Mouse (Mus musculus) brain, embryonic 18.5 days (tissue): ENCODE results near the gene Gdpd3.

ENCODE experiments used
- DNase-seq: peaks from one replicate; pipeline ENCODE4 v3.0.0-alpha.2; 2012; ENCODE audit warnings: low read depth, low spot score

Gene Gdpd3

DNA sequence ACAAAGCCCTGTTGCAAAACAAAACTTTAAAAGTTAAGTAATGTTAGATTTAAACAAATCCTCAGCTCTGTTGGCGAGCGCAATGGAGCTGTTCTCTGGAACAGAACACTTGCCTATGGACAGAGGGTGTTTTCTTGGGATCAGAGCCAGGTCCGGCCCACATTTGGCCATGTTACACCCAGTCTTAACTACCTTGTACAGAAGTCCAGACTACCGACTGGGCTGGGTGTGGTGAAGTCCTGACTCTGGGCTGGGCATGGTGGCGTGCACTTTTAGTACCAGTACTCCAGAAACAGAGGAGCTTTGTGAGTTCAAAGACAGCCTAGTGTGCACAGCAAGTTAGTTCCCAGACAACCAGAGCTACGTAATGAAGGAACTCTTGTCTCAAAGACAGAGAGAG is 40.8 kb downstream of the Gdpd3 start:
- no peak for DNase-seq

DNA sequence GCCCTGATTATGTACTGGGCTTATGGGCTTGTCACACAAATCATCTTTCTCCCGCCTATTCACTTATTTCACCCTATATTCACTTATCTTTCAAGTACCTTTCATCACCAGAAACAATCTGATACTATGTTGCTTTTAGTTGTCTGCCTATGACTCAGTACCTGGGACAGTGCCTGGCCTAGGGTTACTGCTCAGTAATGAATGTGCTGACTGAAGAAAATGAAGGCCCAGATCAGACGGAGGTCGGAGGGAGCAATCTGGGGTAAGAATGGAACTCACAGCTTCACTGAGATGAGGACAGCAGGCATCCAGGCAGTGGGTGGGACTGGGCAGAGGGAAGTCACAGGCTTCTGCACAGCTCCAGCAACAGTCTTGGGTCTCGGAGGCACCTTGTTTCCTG is 41.3 kb downstream of the Gdpd3 start:
- no peak for DNase-seq

DNA sequence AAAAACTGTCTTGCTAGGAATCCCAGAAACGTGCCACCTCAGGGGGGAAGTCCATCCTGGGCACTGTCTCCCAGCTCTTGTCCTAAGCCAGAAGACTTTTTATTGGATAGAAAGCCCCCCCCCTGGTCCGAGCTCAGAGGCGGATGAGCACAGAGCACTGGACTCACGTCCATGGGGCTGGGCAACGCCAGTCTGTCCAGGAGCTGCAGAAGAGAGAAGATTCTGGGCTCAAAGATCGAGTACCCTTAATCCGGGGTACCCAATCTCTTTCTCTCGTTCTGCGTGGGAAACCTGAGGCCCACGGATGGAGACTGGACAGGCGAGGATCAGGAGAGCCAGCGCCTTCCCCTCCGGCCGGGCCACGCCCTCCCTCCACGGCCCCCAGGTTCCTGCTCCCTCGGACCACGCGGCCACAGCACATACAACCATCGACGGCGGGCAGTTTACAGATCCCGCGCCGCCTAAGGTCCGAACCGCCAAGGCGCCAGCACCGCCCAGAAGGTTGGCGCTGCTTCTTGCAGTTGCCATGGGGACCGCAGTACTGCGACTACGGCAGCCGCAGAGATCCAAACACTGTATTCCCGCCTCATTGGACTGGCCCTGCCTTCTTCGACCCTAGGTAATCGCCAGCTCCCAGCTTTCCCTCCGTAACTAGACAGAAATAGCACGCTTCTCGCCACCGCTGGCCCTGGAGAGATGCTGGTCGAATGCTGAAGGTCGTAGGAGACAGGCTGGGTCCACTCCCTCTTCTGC is 42.7 kb downstream of the Gdpd3 start:
- DNase-seq = no peak

DNA sequence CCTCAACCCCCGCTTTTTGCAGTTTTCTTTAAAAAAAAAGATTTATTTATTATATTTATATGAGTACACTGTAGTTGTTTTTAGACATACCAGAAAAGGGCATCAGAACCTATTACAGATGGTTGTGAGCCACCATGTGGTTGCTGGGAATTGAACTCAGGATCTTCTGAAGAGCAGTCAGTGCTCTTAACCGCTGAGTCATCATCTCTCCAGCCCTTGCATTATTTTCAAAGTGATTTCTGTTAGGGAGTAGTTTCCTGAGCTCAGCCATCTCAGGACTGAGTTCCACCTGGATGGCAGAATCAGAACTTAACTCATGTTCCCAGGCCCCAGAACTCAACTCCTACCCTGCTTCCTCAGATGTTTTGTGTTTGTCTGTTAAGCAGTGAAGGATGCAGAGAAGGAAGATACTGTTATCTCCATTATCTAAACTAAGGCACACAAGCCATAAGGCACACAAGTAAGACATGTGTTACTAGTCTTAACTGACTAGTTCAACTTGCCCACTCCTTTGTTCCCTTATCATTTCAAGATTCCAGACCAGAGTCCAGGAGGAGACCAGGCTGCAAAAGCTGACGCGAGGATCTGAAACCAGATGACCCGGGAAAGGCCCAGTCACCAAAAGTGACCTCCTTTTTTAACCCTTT is 43.7 kb downstream of the Gdpd3 start:
- no peak for DNase-seq

DNA sequence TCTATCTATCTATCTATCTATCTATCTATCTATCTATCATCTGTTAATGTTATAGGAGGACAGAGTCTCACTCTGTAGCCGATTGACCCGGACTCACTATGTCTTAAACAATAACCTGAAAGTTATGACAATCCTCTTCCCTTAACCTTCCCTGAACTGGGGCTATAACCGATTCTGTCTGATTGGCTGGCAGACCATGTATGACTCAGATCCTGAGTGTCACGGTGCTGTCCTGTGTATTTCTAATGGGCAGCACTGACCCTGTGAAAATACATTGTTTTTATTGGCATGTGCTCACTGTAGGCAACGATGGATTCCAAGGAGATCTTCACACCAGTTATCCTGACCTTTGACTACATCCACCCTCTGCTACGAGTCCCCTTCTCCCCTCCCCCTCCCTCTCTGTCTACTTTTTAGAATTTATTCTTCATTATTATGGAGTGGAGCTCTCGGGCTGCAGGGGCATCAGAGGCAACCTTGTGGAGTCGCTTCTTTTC is 49.6 kb downstream of the Gdpd3 start:
- no peak for DNase-seq

DNA sequence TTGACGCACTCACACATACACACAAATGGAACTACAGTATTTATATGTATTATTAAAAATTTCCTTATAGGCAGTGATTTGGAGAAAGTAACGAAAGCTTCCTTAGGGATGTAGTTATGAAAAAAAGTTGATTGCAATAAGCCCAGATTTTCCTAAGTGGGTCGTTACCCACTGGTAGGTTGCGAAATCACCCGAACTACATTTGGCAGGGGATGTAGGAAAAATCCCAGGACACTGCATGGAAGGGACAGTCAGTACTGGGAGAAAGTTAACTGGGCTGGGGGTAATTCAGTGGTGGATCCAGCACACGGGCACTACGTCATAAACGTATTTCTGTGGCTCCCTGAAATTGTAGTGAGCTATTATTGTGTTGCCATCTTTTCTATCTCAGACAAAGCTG is 50.4 kb downstream of the Gdpd3 start:
- DNase-seq = no peak

DNA sequence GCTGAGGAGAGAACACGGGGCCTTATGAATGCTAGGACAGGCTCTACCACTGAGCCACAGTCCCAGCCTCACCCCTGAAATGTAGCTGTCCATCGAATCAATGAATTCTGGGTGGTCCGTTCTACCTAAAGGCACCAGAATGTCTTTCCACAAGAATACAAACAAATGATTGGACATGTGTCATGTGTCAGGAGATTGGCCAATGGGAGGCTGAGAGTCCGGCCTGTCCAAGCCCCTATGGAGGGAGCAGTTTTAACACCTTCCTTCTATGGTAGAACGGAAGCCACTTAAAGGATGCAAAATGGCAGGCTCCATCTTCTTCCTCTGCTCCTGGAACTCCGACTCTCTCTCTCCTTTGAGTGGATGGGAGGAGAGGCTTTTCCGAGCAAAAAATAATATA is 51.5 kb downstream of the Gdpd3 start:
- DNase-seq = no peak

DNA sequence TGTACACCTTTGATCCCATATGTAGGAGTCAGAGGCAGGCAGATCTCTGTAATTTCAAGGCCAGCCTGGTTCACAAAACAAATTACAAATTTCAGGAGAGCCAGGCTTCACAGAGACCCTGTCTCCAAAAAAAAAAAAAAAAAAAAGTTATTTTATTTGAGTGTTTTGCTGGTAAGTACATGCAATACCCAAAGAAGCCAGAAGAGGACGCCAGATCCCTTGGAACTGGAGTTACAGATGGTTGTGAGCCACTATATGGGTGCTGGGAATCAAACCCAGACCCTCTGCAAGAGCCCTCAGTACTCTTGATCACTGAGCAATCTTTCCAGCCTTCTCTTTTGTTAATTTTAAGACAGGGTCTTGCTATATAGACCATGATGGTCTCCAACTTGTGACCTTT is 52.7 kb downstream of the Gdpd3 start:
- DNase-seq = no peak

DNA sequence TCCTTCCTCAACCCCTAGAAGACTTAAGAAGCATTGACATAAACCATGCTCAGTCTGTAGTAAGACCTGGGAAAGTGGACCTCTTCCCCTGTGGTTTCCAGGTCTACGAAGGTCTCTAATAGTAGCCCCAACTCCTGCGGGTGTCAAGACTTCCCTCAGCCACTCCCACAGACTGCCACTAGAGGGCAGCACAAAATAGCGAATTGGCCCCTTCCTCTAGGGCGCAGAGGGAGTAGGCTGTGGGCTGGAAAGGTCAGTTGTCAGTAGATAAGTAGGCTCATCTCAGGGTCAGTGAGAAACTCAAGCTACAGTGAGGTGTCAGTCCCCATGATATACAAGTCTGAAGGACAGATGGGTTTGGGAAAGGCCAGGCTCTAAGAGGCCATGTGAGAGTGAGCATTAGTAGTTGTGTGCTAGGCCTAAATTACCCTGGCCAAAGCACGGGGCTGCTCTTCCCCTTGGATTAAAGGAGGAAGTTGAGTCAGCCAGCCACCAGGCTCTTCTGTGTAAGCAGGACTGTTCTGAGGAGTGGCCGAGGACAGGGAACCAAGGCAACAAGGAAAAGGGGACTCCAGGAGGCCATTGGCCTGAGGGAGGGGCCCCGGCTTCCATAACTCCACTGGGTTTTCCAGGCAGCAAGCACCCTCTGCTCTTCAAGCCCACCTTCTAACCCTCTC is 55.8 kb downstream of the Gdpd3 start:
- DNase-seq = no peak

DNA sequence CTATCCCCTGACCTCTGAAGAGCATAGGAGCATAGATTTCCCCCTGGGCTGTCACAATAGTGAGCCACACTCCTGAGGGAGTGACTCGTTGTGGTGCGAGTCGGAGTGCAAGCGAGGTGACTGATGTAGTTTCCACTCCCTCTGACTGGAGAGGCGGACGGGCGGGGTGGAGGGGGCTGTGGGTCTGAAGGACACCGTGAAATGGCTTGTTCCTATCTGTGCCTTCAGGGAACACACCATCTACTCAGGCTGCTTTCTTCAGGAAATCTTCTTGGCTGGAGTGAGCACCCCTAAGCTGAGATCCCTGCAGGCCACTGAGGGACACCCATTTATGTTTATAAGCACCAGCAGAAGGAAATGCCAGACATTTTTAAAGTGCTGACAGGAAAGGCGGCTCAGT is 56.6 kb downstream of the Gdpd3 start:
- DNase-seq = no peak

DNA sequence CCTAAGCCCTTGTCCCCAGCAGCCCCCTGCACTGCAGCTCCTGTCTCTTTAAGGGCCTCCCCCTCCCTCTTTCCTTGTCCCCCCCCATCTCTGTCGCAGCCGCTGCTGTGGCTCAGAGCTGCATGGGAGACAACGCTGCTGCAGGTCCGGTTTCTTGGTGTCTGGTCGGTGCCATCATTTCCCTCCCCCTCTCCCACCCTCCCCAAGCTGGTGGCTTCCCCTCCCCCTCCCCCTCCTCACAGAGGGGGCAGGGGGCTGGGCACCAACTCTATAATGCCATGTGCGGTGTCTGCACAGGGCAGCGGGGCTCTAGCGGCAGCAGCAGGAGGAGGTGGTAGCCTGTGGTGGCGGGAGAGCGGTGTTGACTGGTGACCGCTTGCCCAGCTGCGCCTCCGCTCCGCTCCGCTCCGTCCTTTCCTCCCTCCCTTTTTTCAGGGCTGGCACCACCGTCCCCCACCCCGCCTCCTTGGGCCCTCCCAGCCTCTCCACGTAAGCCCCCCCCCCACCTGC is 57.1 kb downstream of the Gdpd3 start:
- no peak for DNase-seq

DNA sequence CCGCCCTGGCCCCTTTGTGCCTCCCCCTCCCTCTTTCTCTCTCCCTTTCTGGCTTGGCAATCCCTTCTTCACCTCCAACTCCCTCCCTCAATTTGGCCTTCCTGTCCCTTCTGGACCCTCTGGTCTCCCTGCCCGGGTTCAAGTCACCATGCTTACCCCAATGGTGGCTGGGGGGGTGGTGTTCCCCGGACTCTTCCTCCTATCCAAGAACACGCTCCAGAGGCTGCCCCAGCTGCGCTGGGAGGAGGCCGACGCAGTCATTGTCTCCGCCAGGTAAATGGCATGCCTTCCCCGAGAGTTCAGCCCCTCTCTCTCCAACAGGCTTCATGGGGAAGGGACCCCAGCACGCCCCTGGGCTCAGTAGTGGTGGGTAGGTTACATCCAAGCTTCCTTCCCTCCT is 57.8 kb downstream of the Gdpd3 start:
- DNase-seq = no peak
